Comparison of ENCODE assay signal across 27 mouse cellular contexts in the genomic region with DNA sequence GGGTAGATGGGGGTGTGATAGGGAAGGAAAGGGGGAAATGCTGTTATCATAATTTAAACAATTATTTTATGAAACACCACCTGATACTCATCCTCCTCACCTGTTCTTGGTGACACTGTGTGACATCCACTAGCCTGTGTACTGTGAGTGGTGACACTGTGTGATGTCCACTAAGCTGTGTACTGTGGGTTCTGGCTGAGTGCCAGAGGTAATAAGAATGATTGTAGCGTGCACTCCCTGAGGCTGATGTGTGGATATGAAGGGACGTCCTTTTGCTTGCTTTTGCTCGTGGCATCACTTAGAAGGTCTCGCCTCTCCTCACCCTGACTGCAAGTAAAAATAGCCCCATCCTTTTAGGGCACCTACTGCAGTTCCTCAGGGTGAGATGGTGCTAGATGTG. TPM values are rescaled to one million over a fixed set of nuclear protein-coding genes. Genes with fewer than 3 reads are reported as not detected.
DNase-seq lines count a peak whose midpoint lies in the region; ATAC-seq and TF ChIP-seq lines count a peak whose summit lies in the region.
"Had no signal": no experiment of that assay in that cellular context is flagged by ENCODE, and none has a peak within 500 bp of the region (broad histone marks: within the 10 kb centered on the region; RNA-seq: fewer than 3 reads in every experiment).

No protein-coding gene starts in this region.

- no peak overlapping the region for H3K27ac ChIP-seq in heart, adult 2 months
- H3K27ac ChIP-seq in heart, postnatal 0 days (ENCODE audit: low read depth) = no peak overlapping the region
- no peak overlapping the region for H3K27ac ChIP-seq in midbrain, embryonic 13.5 days
- no peak overlapping the region for H3K27ac ChIP-seq in midbrain, embryonic 10.5 days (replicated peaks)
- no peak overlapping the region for H3K27ac ChIP-seq in forebrain, embryonic 15.5 days (replicated peaks)
- H3K27ac ChIP-seq: forebrain, embryonic 10.5 days; forebrain, embryonic 13.5 days; gastrocnemius, adult 2 months; heart, embryonic 15.5 days; hindbrain, embryonic 15.5 days; intestine, embryonic 15.5 days had no signal

- no peak overlapping the region for H3K9ac ChIP-seq in heart, adult 2 months (ENCODE audit: low read depth, low read length)
- no peak overlapping the region for H3K9ac ChIP-seq in heart, postnatal 0 days (replicated peaks; ENCODE audit: low read depth, low read length)
- H3K9ac ChIP-seq in midbrain, embryonic 13.5 days (replicated peaks) = no peak overlapping the region
- H3K9ac ChIP-seq in forebrain, embryonic 15.5 days (replicated peaks) = no peak overlapping the region
- H3K9ac ChIP-seq: forebrain, embryonic 13.5 days; forebrain, postnatal 0 days; heart, embryonic 15.5 days; hindbrain, embryonic 15.5 days; intestine, embryonic 15.5 days had no signal

- intact Hi-C loops in heart, adult 2 months (cut with DNase I) = loop anchor here (5.0 kb wide), 1 partner anchor 75 kb away; no protein-coding TSS in a partner anchor

- H3K79me2 ChIP-seq in heart, adult 2 months (replicated peaks; ENCODE audit: control insufficient read depth, insufficient read depth, low read length) = no peaks in the 10 kb centered on the region

- H3K9me3 ChIP-seq in heart, postnatal 0 days (replicated peaks; ENCODE audit: control insufficient read depth, low read length) = no peaks in the 10 kb centered on the region; the same call in 1 of the 2 replicates
- peaks cover 3% of the 10 kb centered on the region; the same call in 1 of the 2 replicates for H3K9me3 ChIP-seq in midbrain, embryonic 13.5 days
- no peaks in the 10 kb centered on the region; the same call in 1 of the 2 replicates for H3K9me3 ChIP-seq in midbrain, embryonic 10.5 days (replicated peaks)
- no peaks in the 10 kb centered on the region for H3K9me3 ChIP-seq in forebrain, embryonic 15.5 days
- H3K9me3 ChIP-seq: G1E; hindbrain, embryonic 15.5 days; intestine, embryonic 15.5 days had no signal

- no peak for TF ChIP-seq CTCF in heart, adult 2 months (IDR thresholded peaks at IDR 0.05)
- no peak for TF ChIP-seq CTCF in heart, postnatal 0 days (IDR thresholded peaks at IDR 0.05; ENCODE audit: low read depth)

- H3K4me3 ChIP-seq in heart, adult 2 months = no peak overlapping the region
- H3K4me3 ChIP-seq in heart, postnatal 0 days (ENCODE audit: low read depth, low read length) = no peak overlapping the region
- no peak overlapping the region for H3K4me3 ChIP-seq in midbrain, embryonic 13.5 days (replicated peaks)
- H3K4me3 ChIP-seq in midbrain, embryonic 10.5 days = no peak overlapping the region
- H3K4me3 ChIP-seq in forebrain, embryonic 15.5 days = no peak overlapping the region
- H3K4me3 ChIP-seq: forebrain, embryonic 10.5 days; forebrain, embryonic 13.5 days; gastrocnemius, adult 2 months; heart, embryonic 15.5 days; hindbrain, embryonic 15.5 days; intestine, embryonic 15.5 days had no signal

- H3K27me3 ChIP-seq in heart, adult 2 months (ENCODE audit: control insufficient read depth, insufficient read depth, low read length) = no peaks in the 10 kb centered on the region
- no peaks in the 10 kb centered on the region for H3K27me3 ChIP-seq in heart, postnatal 0 days (ENCODE audit: control insufficient read depth, insufficient read depth, low read length)
- H3K27me3 ChIP-seq in midbrain, embryonic 13.5 days = no peaks in the 10 kb centered on the region
- H3K27me3 ChIP-seq in midbrain, embryonic 10.5 days (ENCODE audit: low read depth, poor library complexity, severe bottlenecking) = no peaks in the 10 kb centered on the region
- H3K27me3 ChIP-seq in forebrain, embryonic 15.5 days = no peaks in the 10 kb centered on the region
- H3K27me3 ChIP-seq: CH12.LX; forebrain, embryonic 13.5 days; heart, embryonic 15.5 days; hindbrain, embryonic 15.5 days; intestine, embryonic 15.5 days had no signal

- WGBS in heart, adult 2 months = 52% methylated on average over 4 of the region's 4 CpGs
- 18% methylated on average over 4 of the region's 4 CpGs for WGBS in heart, postnatal 0 days
- WGBS in midbrain, embryonic 13.5 days = 71% methylated on average over 4 of the region's 4 CpGs
- WGBS in midbrain, embryonic 10.5 days = 81% methylated on average over 4 of the region's 4 CpGs
- WGBS in forebrain, embryonic 15.5 days = 51% methylated on average over 4 of the region's 4 CpGs

- no peaks in the 10 kb centered on the region for H3K36me3 ChIP-seq in heart, adult 2 months (ENCODE audit: control insufficient read depth, insufficient read depth, low read length)
- no peaks in the 10 kb centered on the region for H3K36me3 ChIP-seq in heart, postnatal 0 days (replicated peaks; ENCODE audit: control insufficient read depth, insufficient read depth, low read length)
- 0 out of 2 replicates have a peak, but pooled peaks cover 3% of the 10 kb centered on the region for H3K36me3 ChIP-seq in midbrain, embryonic 13.5 days
- H3K36me3 ChIP-seq in midbrain, embryonic 10.5 days = no peaks in the 10 kb centered on the region
- no peaks in the 10 kb centered on the region for H3K36me3 ChIP-seq in forebrain, embryonic 15.5 days
- H3K36me3 ChIP-seq: forebrain, embryonic 10.5 days; heart, embryonic 15.5 days; hindbrain, embryonic 15.5 days; intestine, embryonic 15.5 days had no signal

- H3K4me2 ChIP-seq in heart, postnatal 0 days (ENCODE audit: low read depth, low read length) = no peak overlapping the region
- H3K4me2 ChIP-seq in midbrain, embryonic 13.5 days (replicated peaks) = no peak overlapping the region
- H3K4me2 ChIP-seq in forebrain, embryonic 15.5 days (replicated peaks) = no peak overlapping the region
- H3K4me2 ChIP-seq: forebrain, embryonic 13.5 days; heart, embryonic 15.5 days; hindbrain, embryonic 15.5 days; intestine, embryonic 15.5 days had no signal

- H3K4me1 ChIP-seq in heart, adult 2 months (ENCODE audit: control insufficient read depth, insufficient read depth, low read length) = no peaks in the 10 kb centered on the region
- peaks cover 7% of the 10 kb centered on the region; the same call in 1 of the 2 replicates for H3K4me1 ChIP-seq in heart, postnatal 0 days (ENCODE audit: control insufficient read depth, insufficient read depth)
- peaks cover 16% of the 10 kb centered on the region; the same call in 1 of the 2 replicates for H3K4me1 ChIP-seq in midbrain, embryonic 13.5 days (replicated peaks)
- 0 out of 2 replicates have a peak, but pooled peaks cover 3% of the 10 kb centered on the region for H3K4me1 ChIP-seq in midbrain, embryonic 10.5 days
- no peaks in the 10 kb centered on the region for H3K4me1 ChIP-seq in forebrain, embryonic 15.5 days
- H3K4me1 ChIP-seq: intestine, embryonic 15.5 days had no signal

- peak; percentile 20; the same call in 1 of the 2 replicates for ATAC-seq in heart, postnatal 0 days (ENCODE audit: insufficient read depth, low read depth)
- ATAC-seq in midbrain, embryonic 13.5 days = peak; percentile 37; the same call in 1 of the 2 replicates
- ATAC-seq in forebrain, embryonic 15.5 days (replicated peaks) = no peak
- ATAC-seq: forebrain, embryonic 13.5 days; forebrain, postnatal 0 days; intestine, embryonic 15.5 days had no signal

- TF ChIP-seq EP300 in heart, adult 2 months (IDR thresholded peaks at IDR 0.05; ENCODE audit: insufficient read depth, low read depth, low read length) = no peak
- TF ChIP-seq EP300 in heart, postnatal 0 days (IDR thresholded peaks at IDR 0.05; ENCODE audit: low read depth) = no peak

- DNase-seq in heart, adult 11 months = peak; percentile 58
- DNase-seq in heart, adult 2 months = no peak
- DNase-seq in heart, postnatal 0 days (ENCODE audit: low spot score) = no peak
- no peak for DNase-seq in heart, adult 9 months (ENCODE audit: low spot score in 2 of 2)
- DNase-seq in midbrain, embryonic 10.5 days (ENCODE audit: low spot score) = no peak
- DNase-seq in MN1 (ENCODE audit: low spot score) = peak; percentile 11
- DNase-seq: adrenal gland, adult 2 months; adrenal gland, postnatal 14 days; B cell, adult 2 months; cerebellum, adult 11 months; cerebellum, adult 2 months; cerebellum, postnatal 14 days; forebrain, postnatal 0 days; gastrocnemius, adult 2 months; gastrocnemius, postnatal 14 days; heart, postnatal 14 days; heart, postnatal 4 days; kidney, adult 11 months had no signal

- TF ChIP-seq POLR2A in heart, adult 2 months (IDR thresholded peaks at IDR 0.05; ENCODE audit: insufficient read depth, low read depth, low read length) = no peak

RNA-seq across cellular contexts. Expression of gene Slc25a26, which starts 47.1 kb away (rescaled TPM):
- total RNA-seq in heart, adult 2 months (2021) = 10 to 100 TPM; 18.0 to 19.2 TPM
- 18.7 and 33.6 TPM in 2 replicates for polyA plus RNA-seq in heart, adult 2 months (2012; rRNA removed)
- total RNA-seq in heart, postnatal 0 days (2014; rRNA removed; ENCODE audit: low replicate concordance) = 12.9 and 17.9 TPM in 2 replicates
- 13.4 and 15.0 TPM in 2 replicates for polyA plus RNA-seq in heart, postnatal 0 days (2015; fragmentation: Nextera tagmentation; extraction: Ambion mirVana)
- polyA plus RNA-seq in midbrain, embryonic 13.5 days (2015; fragmentation: Nextera tagmentation; extraction: Ambion mirVana) = 7.1 and 7.9 TPM in 2 replicates
- 9.8 and 10.0 TPM in 2 replicates for polyA plus RNA-seq in midbrain, embryonic 10.5 days (2016; fragmentation: Nextera tagmentation; extraction: Ambion mirVana)
- 8.1 and 9.1 TPM in 2 replicates for polyA plus RNA-seq in forebrain, embryonic 15.5 days (2015; fragmentation: Nextera tagmentation; extraction: Ambion mirVana)

Comparison
In these comparisons a context has a peak if more than half of its experiments do, and no peak if none do; other contexts are left out.
1. DNase-seq: peak in heart, adult 11 months (single experiment) and MN1 (single experiment); none in heart, adult 2 months (0 of 2), heart, postnatal 0 days (single experiment), heart, adult 9 months (0 of 2) and midbrain, embryonic 10.5 days (single experiment).